8 mouse cellular contexts compared by ENCODE assay signal in the genomic region with DNA sequence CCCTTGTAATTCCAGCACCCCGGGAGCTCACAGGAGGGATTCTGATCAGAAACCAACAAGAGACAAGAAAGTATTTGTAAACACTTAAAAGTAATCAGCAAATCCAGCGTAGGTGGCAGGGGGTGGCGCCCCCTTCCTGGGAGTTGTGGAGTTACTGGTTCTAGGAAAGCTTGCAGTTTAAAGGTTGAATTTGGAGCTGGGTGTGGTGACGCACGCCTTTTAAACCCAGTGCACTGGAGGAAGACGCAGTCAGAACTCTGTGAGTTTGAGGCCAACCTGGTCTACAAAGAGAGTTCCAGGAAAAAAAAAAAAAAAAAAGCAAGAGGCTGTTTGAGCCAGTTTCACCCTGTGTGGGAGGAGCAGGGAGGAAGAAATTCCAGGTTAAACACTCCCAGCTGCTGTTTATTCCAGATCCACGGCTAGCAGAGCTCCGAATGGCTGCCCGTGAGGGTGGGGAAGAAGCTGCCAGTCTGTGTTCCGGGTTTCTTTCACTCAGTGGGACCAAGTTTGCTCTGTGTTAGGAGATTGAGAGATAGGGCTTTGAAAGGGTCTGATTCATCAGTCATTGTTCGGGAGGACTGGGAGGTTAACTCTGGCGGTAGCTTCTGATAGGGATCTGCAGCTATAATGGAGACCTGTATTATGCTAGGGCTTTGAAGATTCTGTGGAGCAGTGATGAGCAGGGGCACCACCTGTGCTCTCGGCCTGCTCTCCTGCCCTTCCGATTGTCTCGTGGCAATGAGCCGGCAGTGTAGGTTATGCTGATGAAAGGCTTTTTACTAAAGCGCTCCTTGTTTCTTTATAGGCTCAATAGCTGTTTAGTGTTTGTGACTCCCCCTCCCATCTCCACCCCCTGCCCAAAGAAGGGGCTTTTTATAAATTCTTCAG.
DNase-seq lines count a peak whose midpoint lies in the region; ATAC-seq and TF ChIP-seq lines count a peak whose summit lies in the region.

No protein-coding gene starts in this region.

- 45% methylated on average over 17 of the region's 17 CpGs for WGBS in embryonic facial prominence, embryonic 11.5 days

- no peaks in the 10 kb centered on the region for H3K27me3 ChIP-seq in embryonic facial prominence, embryonic 11.5 days (ENCODE audit: control insufficient read depth, insufficient read depth, low read length)

- no peaks in the 10 kb centered on the region for H3K36me3 ChIP-seq in embryonic facial prominence, embryonic 11.5 days (replicated peaks; ENCODE audit: control insufficient read depth, insufficient read depth, low read depth, low read length)

- DNase-seq in adrenal gland, postnatal 10 days, result peak; percentile 39
- no peak for DNase-seq in adrenal gland, adult 18-20 months (ENCODE audit: low spot score in 2 of 2)
- DNase-seq in layer of hippocampus, adult 2 months (ENCODE audit: low spot score in 2 of 2), result no peak
- no peak for DNase-seq in layer of hippocampus, postnatal 14 days (ENCODE audit: low spot score in 2 of 2)
- DNase-seq in embryonic facial prominence, embryonic 11.5 days (ENCODE audit: low spot score), result peak; percentile 73
- no peak for DNase-seq in spleen, postnatal 36 days (ENCODE audit: low spot score in 2 of 2)

- no peak overlapping the region for H3K9ac ChIP-seq in embryonic facial prominence, embryonic 11.5 days (replicated peaks; ENCODE audit: low read length)

- H3K4me1 ChIP-seq in embryonic facial prominence, embryonic 11.5 days (ENCODE audit: control insufficient read depth, insufficient read depth, low read length), result no peaks in the 10 kb centered on the region; the same call in 1 of the 2 replicates

- peak; percentile 75 for TF ChIP-seq CTCF in layer of hippocampus, adult 2 months (conservative IDR thresholded peaks at IDR 0.05)

- H3K4me2 ChIP-seq in embryonic facial prominence, embryonic 11.5 days (ENCODE audit: low read depth, low read length), result no peak overlapping the region

- H3K9me3 ChIP-seq in embryonic facial prominence, embryonic 11.5 days (replicated peaks; ENCODE audit: control insufficient read depth, low read length), result no peaks in the 10 kb centered on the region

- no peak overlapping the region for H3K4me3 ChIP-seq in layer of hippocampus, adult 2 months
- no peak overlapping the region for H3K4me3 ChIP-seq in embryonic facial prominence, embryonic 11.5 days (ENCODE audit: low read depth, low read length)

- peak; percentile 62; the same call in 1 of the 2 replicates for ATAC-seq in embryonic facial prominence, embryonic 11.5 days (replicated peaks; ENCODE audit: insufficient number of reproducible peaks, low FRiP score, low TSS enrichment, low read depth)
- ATAC-seq in megakaryocyte progenitor cell, adult 5-6 weeks (replicated peaks; ENCODE audit: poor library complexity), result peak; percentile 29
- no peak for ATAC-seq in megakaryocyte-erythroid progenitor cell, adult 5-6 weeks (replicated peaks; ENCODE audit: low FRiP score, low TSS enrichment, poor library complexity, severe bottlenecking)

- peak overlapping the region; percentile 55; the same call in 1 of the 2 replicates for H3K27ac ChIP-seq in layer of hippocampus, adult 2 months
- H3K27ac ChIP-seq in embryonic facial prominence, embryonic 11.5 days (replicated peaks; ENCODE audit: low read depth, low read length), result no peak overlapping the region

Comparison
In these comparisons a context has a peak if more than half of its experiments do, and no peak if none do; other contexts are left out.
1. DNase-seq: peak in adrenal gland, postnatal 10 days (single experiment) and embryonic facial prominence, embryonic 11.5 days (single experiment); none in adrenal gland, adult 18-20 months (0 of 2), layer of hippocampus, adult 2 months (0 of 2), layer of hippocampus, postnatal 14 days (0 of 2) and spleen, postnatal 36 days (0 of 2).